Mouse (Mus musculus): ENCODE measurements at regions not wholly inside any gene's neighbourhood (a gene's known extent, or its start where the extent isn't known, plus 50 kb on each side); places are given as distances from the start of the nearest gene placed in this dataset.

GRCm38 (mm10) chr10:102705848-102706247 lies 193.8 kb downstream of the Rassf9 start:
- TF ChIP-seq CTCF (IDR thresholded peaks at IDR 0.05; ENCODE audit: control insufficient read depth, insufficient read depth, insufficient read length) (no peak), MYOD1 (IDR thresholded peaks at IDR 0.05; ENCODE audit: control insufficient read depth, insufficient read length, low read depth) (no peak)
